Mouse (Mus musculus) granulocyte monocyte progenitor cell, adult 5-6 weeks (primary cell): Measurements from ENCODE around the gene Prl7a2. TPM values are rescaled to one million over a fixed set of nuclear protein-coding genes. Genes with fewer than 3 reads are reported as not detected.

ENCODE experiments used
- ATAC-seq: replicated peaks from 2 replicates; pipeline ENCODE4 v1.8.0; 2016; ENCODE audit warnings: mild to moderate bottlenecking, moderate TSS enrichment, inconsistent platforms; ENCODE audit not compliant: poor library complexity, severe bottlenecking
- total RNA-seq, 2 experiments: library from RNA; stranded (forward) in 1 of 2; stranded (reverse) in 1 of 2; fragments of 200-712, 200-1000 nt in 1 of 2; fragments of >200 nt in 1 of 2; fragmentation: Nextera tagmentation in 1 of 2; gene quantifications; 2 replicates each; pipeline ENCODE4 v1.2.3; 2014 to 2017

Prl7a2 gene
- total RNA-seq (2014; fragmentation: Nextera tagmentation) (not detected in 2 replicates), total RNA-seq (2017) (not detected in 2 replicates)

GRCm38 (mm10) chr13:27667936-27668335, at the start of gene Prl7a2:
TSS of gene Prl7a2 (minus strand) at chr13:27668036.
- no peak for ATAC-seq

- no peak for ATAC-seq
These were observed 48.8 kb upstream of the Prl7a2 start, which contains the start of gene Prl7d1 for GRCm38 (mm10) chr13:27716636-27717035. TSS of gene Prl7d1 (minus strand) at chr13:27716736.

- no peak for ATAC-seq
These were observed 38.7 kb upstream of the Prl7a2 start for GRCm38 (mm10) chr13:27706521-27706920.

GRCm38 (mm10) chr13:27660747-27661146, 7.1 kb downstream of the Prl7a2 start:
- ATAC-seq = no peak

- no peak for ATAC-seq
These were observed 25.4 kb downstream of the Prl7a2 start, which contains the start of gene Prl7a1 for GRCm38 (mm10) chr13:27642393-27642792. TSS of gene Prl7a1 (minus strand) at chr13:27642493.

GRCm38 (mm10) chr13:27610482-27610881, 57.4 kb downstream of the Prl7a2 start, which contains the start of gene Prl7b1:
TSS of gene Prl7b1 (minus strand) at chr13:27610582.
- ATAC-seq = no peak

Other genes starting within 250 kb of the Prl7a2 start
- not detected in 2 replicates for gene Prl8a6, start 229.3 kb downstream of the Prl7a2 start, total RNA-seq (2014; fragmentation: Nextera tagmentation)
- not detected in 2 replicates for gene Prl8a6, start 229.3 kb downstream of the Prl7a2 start, total RNA-seq (2017)
- gene Prl8a8, start 154.8 kb downstream of the Prl7a2 start, total RNA-seq (2014; fragmentation: Nextera tagmentation) = not detected in 2 replicates
- not detected in 2 replicates for gene Prl8a8, start 154.8 kb downstream of the Prl7a2 start, total RNA-seq (2017)
- gene Prl8a9, start 103.4 kb downstream of the Prl7a2 start, total RNA-seq (2014; fragmentation: Nextera tagmentation) = not detected in 2 replicates
- not detected in 2 replicates for gene Prl8a9, start 103.4 kb downstream of the Prl7a2 start, total RNA-seq (2017)
- not detected in 2 replicates for gene Prl8a1, start 85.9 kb downstream of the Prl7a2 start, total RNA-seq (2014; fragmentation: Nextera tagmentation)
- not detected in 2 replicates for gene Prl8a1, start 85.9 kb downstream of the Prl7a2 start, total RNA-seq (2017)
- not detected in 2 replicates for gene Prl7b1, start 57.5 kb downstream of the Prl7a2 start, total RNA-seq (2014; fragmentation: Nextera tagmentation)
- not detected in 2 replicates for gene Prl7b1, start 57.5 kb downstream of the Prl7a2 start, total RNA-seq (2017)
- gene Prl7a1, start 25.5 kb downstream of the Prl7a2 start, total RNA-seq (2014; fragmentation: Nextera tagmentation) = not detected in 2 replicates
- not detected in 2 replicates for gene Prl7a1, start 25.5 kb downstream of the Prl7a2 start, total RNA-seq (2017)
- not detected in 2 replicates for gene Prl7d1, start 48.7 kb upstream of the Prl7a2 start, total RNA-seq (2014; fragmentation: Nextera tagmentation)
- not detected in 2 replicates for gene Prl7d1, start 48.7 kb upstream of the Prl7a2 start, total RNA-seq (2017)
- not detected in 2 replicates for gene Prl7c1, start 112.8 kb upstream of the Prl7a2 start, total RNA-seq (2014; fragmentation: Nextera tagmentation)
- not detected in 2 replicates for gene Prl7c1, start 112.8 kb upstream of the Prl7a2 start, total RNA-seq (2017)
- gene Prl2a1, start 133.6 kb upstream of the Prl7a2 start, total RNA-seq (2014; fragmentation: Nextera tagmentation) = not detected in 2 replicates
- gene Prl2a1, start 133.6 kb upstream of the Prl7a2 start, total RNA-seq (2017) = not detected in 2 replicates
- not detected in 2 replicates for gene Prl2c1, start 181.3 kb upstream of the Prl7a2 start, total RNA-seq (2014; fragmentation: Nextera tagmentation)
- gene Prl2c1, start 181.3 kb upstream of the Prl7a2 start, total RNA-seq (2017) = not detected in 2 replicates